Mouse (Mus musculus) stomach, embryonic 15.5 days (tissue): Measurements from ENCODE around the gene Glyr1. TPM values are rescaled to one million over a fixed set of nuclear protein-coding genes. Genes with fewer than 3 reads are reported as not detected.

Experiments
- ATAC-seq: fragments of 200-750 bp; cut with Nextera tagmentation; 2 replicates; pipeline ENCODE4 v1.8.0; 2017; ENCODE audit warnings: low read depth, moderate number of reproducible peaks, moderate TSS enrichment; ENCODE audit not compliant: insufficient read depth, low FRiP score
- H3K27ac ChIP-seq: fragments of 300-500 bp; sonication (generic); 2 replicates; pipeline ENCODE4 v1.5.1; 2015; ENCODE audit warnings: mild to moderate bottlenecking, inconsistent platforms
- H3K27me3 ChIP-seq: fragments of 300-500 bp; sonication (generic); replicated peaks from 2 replicates; pipeline ENCODE4 v1.6.1; 2015; ENCODE audit warnings: inconsistent platforms
- H3K36me3 ChIP-seq: fragments of 300-500 bp; sonication (generic); 2 replicates; pipeline ENCODE4 v1.6.1; 2015; ENCODE audit warnings: inconsistent platforms
- H3K4me1 ChIP-seq: fragments of 300-500 bp; sonication (generic); 2 replicates; pipeline ENCODE4 v1.6.1; 2015; ENCODE audit warnings: inconsistent platforms
- H3K4me2 ChIP-seq: fragments of 300-500 bp; sonication (generic); 2 replicates; pipeline ENCODE4 v1.6.1; 2015; ENCODE audit warnings: mild to moderate bottlenecking, inconsistent platforms
- H3K4me3 ChIP-seq: fragments of 300-500 bp; sonication (generic); replicated peaks from 2 replicates; pipeline ENCODE4 v1.5.1; 2015; ENCODE audit warnings: inconsistent platforms
- H3K9ac ChIP-seq: fragments of 300-500 bp; sonication (generic); 2 replicates; pipeline ENCODE4 v1.6.1; 2015; ENCODE audit warnings: inconsistent platforms
- H3K9me3 ChIP-seq: fragments of 300-500 bp; sonication (generic); 2 replicates; pipeline ENCODE4 v1.6.1; 2016; ENCODE audit warnings: inconsistent platforms
- WGBS: fragments of 180-500 bp; shearing (Covaris S2); methylation state at CpG from one replicate; pipeline ENCODE4 v1.1.7; 2015; 5-methylcytosine and 5-hydroxymethylcytosine counted together
- polyA plus RNA-seq: library from polyadenylated mRNA; unstranded; fragments of >200 nt; fragmentation: Nextera tagmentation; extraction: Ambion mirVana; gene quantifications from 2 replicates; pipeline ENCODE4 v1.2.1, GENCODE M21; 2015

Gene Glyr1
- polyA plus RNA-seq, 1 experiment from 2014 or later, result 118 TPM

DNA sequence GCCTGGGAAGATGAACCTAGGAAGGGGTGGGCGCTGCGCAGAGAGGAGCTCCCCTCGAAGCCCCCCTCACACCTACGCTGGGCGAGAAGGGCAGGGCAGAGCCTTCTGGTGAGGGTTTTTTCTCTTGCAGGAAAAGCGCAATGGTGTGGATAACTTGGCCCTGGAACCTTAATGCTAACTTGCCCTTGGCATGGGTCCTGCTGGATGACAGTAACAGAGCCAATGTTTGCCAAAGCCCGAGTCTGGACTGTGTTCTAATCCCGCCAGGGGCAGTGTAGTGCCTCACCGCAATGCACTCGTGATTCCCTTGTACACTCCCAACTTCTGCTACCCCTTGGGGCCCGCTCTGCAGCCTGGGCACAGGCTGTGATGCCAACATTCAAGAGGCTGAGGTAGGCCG lies 41.6 kb downstream of the Glyr1 start:
- no peak for ATAC-seq
- Histone ChIP-seq H3K27ac (no peak overlapping the region), H3K9ac (no peak overlapping the region)

GRCm38 (mm10) chr16:5007492-5007891 lies 42.2 kb downstream of the Glyr1 start:
- 29% methylated on average over 6 of the region's 6 CpGs for WGBS

More for the DNA sequence above, 41.6 kb downstream of the Glyr1 start:
- Histone ChIP-seq H3K4me1 (peaks cover 8% of the 10 kb centered on the region; the same call in 1 of the 2 replicates), H3K4me3 (peak overlapping the region; percentile 33), H3K36me3 (no peaks in the 10 kb centered on the region), H3K27me3 (no peaks in the 10 kb centered on the region), H3K9me3 (no peaks in the 10 kb centered on the region), H3K4me2 (peak overlapping the region; percentile 42)
- 74% methylated on average over 12 of the region's 12 CpGs for WGBS

DNA sequence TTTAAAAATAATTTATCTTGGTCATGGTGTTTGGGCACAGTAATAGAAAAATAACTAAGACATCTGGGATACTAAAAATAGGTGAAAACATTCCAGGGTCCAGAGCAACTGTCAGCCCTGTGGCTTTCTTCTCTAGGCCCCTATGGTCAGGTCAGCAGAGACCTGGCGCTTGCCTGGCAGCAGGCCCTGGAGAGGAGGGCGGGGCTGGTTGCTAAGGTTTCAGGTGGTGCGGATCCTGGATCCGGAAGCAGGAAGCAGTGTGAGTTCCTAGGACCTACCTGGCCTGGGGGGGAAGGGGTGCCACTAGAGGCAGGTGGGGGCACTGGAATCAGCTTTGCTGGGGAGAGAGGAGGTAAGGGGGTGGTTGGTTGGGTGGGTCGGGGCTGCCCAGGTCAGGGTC lies 42.6 kb downstream of the Glyr1 start, which contains the start of gene Smim22:
Smim22 (plus strand) TSS at position 222 of the 400 bp plus-strand sequence.
- Histone ChIP-seq H3K4me3 (peak within 1 kb of the TSS; percentile 33), H3K36me3 (no peaks in the 10 kb centered on the region), H3K4me2 (peak within 1 kb of the TSS; percentile 42), H3K4me1 (peaks cover under 1% of the 10 kb centered on the region; the same call in 1 of the 2 replicates), H3K9ac (no peak within 1 kb of the TSS), H3K9me3 (no peaks in the 10 kb centered on the region), H3K27ac (0 out of 2 replicates have a peak within 1 kb of the TSS, but pooled peaks have one; percentile 12), H3K27me3 (no peaks in the 10 kb centered on the region)
- WGBS, result 39% methylated on average over 5 of the region's 5 CpGs
- ATAC-seq, result peak; percentile 78

More at GRCm38 (mm10) chr16:5007492-5007891, 42.2 kb downstream of the Glyr1 start:
- peak; percentile 41; the same call in 1 of the 2 replicates for ATAC-seq
- H3K27ac ChIP-seq, result 0 out of 2 replicates have a peak overlapping the region, but pooled peaks have one; percentile 12
- no peaks in the 10 kb centered on the region for H3K36me3 ChIP-seq
- no peaks in the 10 kb centered on the region for H3K9me3 ChIP-seq
- peak overlapping the region; percentile 42 for H3K4me2 ChIP-seq
- peak overlapping the region; percentile 33 for H3K4me3 ChIP-seq
- no peak overlapping the region for H3K9ac ChIP-seq
- no peaks in the 10 kb centered on the region for H3K27me3 ChIP-seq
- peaks cover 4% of the 10 kb centered on the region; the same call in 1 of the 2 replicates for H3K4me1 ChIP-seq

GRCm38 (mm10) chr16:5000611-5001010 lies 49.1 kb downstream of the Glyr1 start:
- no peak for ATAC-seq
- WGBS, result 62% methylated on average over 3 of the region's 3 CpGs
- Histone ChIP-seq H3K9ac (no peak overlapping the region), H3K9me3 (no peaks in the 10 kb centered on the region), H3K27me3 (no peaks in the 10 kb centered on the region), H3K4me1 (no peaks in the 10 kb centered on the region), H3K4me3 (no peak overlapping the region), H3K4me2 (no peak overlapping the region), H3K36me3 (no peaks in the 10 kb centered on the region), H3K27ac (no peak overlapping the region)

DNA sequence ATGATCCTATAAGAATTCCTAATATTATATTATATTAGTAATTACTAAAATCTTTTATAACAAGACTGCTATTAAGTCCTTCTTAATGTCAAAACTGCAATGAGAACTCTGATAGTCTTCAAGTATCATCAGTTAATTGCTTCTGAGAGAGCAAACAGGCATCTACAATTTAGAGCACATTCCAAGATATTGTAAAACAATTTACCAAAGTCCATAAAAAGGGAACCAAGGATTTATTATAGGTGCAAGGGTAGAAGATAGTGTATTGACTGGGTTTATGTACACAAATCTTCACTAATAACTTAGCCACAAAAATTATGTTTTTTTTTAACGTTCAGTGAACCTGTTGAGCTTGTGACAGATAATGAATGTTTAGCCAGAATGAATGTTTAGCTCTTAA lies 50.7 kb downstream of the Glyr1 start:
- no peak overlapping the region for H3K4me3 ChIP-seq
- H3K4me2 ChIP-seq, result no peak overlapping the region
- H3K9me3 ChIP-seq, result no peaks in the 10 kb centered on the region
- WGBS, result 32% methylated on average over 1 of the region's 1 CpGs
- no peaks in the 10 kb centered on the region for H3K27me3 ChIP-seq
- ATAC-seq, result no peak
- no peaks in the 10 kb centered on the region for H3K36me3 ChIP-seq
- H3K27ac ChIP-seq, result no peak overlapping the region
- H3K4me1 ChIP-seq, result no peaks in the 10 kb centered on the region
- no peak overlapping the region for H3K9ac ChIP-seq

- Histone ChIP-seq H3K4me3 (no peak within 1 kb of the TSS), H3K4me2 (no peak within 1 kb of the TSS), H3K36me3 (no peaks in the 10 kb centered on the region), H3K9ac (no peak within 1 kb of the TSS), H3K27ac (no peak within 1 kb of the TSS), H3K27me3 (no peaks in the 10 kb centered on the region), H3K9me3 (no peaks in the 10 kb centered on the region), H3K4me1 (no peaks in the 10 kb centered on the region)
- ATAC-seq, result no peak
- 39% methylated on average over 3 of the region's 3 CpGs for WGBS
Measured at GRCm38 (mm10) chr16:4997553-4997952, 52.1 kb downstream of the Glyr1 start, which contains the start of gene Sept12. TSS of gene Sept12 (minus strand) at chr16:4997852.

GRCm38 (mm10) chr16:4993276-4993675 lies 56.4 kb downstream of the Glyr1 start:
- no peaks in the 10 kb centered on the region for H3K36me3 ChIP-seq
- H3K27me3 ChIP-seq, result no peaks in the 10 kb centered on the region
- ATAC-seq, result no peak
- no peak overlapping the region for H3K27ac ChIP-seq
- no peaks in the 10 kb centered on the region for H3K9me3 ChIP-seq
- WGBS, result 86% methylated on average over 4 of the region's 4 CpGs
- H3K9ac ChIP-seq, result no peak overlapping the region
- no peak overlapping the region for H3K4me2 ChIP-seq
- no peak overlapping the region for H3K4me3 ChIP-seq
- no peaks in the 10 kb centered on the region for H3K4me1 ChIP-seq

DNA sequence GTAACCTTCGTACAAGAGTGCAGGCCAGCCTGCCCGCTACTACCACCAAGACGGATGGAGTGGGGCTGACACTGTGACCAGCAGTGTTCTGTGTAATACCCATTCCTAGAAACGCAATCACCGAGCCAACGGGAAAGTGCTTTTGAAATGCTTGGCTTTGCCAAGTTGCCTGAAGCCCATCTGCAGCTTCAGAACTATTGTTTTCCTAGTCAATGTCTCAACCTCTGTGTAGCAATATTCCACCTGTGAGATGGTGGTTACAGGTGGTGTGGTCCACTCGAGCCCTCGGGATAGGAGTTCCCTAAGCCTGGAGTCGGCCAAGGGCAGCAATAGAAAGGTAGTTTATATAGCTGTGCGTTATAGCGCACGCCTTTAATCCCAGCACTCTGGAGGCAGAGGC lies 64.9 kb downstream of the Glyr1 start:
- 85% methylated on average over 12 of the region's 12 CpGs for WGBS
- no peak for ATAC-seq
- Histone ChIP-seq H3K4me3 (no peak overlapping the region), H3K9ac (no peak overlapping the region), H3K9me3 (no peaks in the 10 kb centered on the region), H3K36me3 (no peaks in the 10 kb centered on the region), H3K27ac (no peak overlapping the region), H3K27me3 (no peaks in the 10 kb centered on the region), H3K4me2 (no peak overlapping the region), H3K4me1 (no peaks in the 10 kb centered on the region)

DNA sequence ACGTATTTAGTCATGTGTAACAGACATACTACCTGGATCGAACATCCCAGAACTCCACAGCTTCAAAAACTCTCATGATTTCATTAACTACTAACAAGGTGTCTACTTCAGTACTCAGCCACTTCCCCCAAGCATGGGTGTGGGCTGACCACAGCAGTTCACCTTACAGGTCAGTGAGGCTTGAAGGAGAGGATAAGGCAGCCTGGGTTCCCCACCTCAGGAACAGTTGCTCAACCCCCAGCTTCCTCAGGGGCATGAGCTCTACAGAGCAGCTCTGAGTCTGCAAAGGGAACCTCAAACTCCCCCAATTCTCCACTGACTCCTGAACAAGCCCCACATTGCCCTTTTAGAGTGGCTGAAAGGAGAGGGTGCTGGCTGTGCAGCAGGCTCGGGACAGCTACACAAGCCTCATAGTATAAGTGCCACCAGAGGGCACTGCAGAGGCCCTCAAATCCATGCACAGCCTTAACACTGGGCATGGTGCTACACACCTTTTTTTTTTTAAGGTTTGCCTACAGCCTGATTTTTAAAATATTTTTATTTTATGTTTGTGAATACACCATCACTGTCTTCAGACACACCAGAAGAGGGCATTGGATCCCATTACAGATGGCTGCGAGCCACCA lies 69.8 kb downstream of the Glyr1 start:
- WGBS, result 72% methylated on average over 4 of the region's 4 CpGs
- Histone ChIP-seq H3K27me3 (no peaks in the 10 kb centered on the region), H3K4me2 (no peak overlapping the region), H3K9ac (no peak overlapping the region), H3K36me3 (no peaks in the 10 kb centered on the region), H3K4me3 (no peak overlapping the region), H3K4me1 (no peaks in the 10 kb centered on the region), H3K27ac (no peak overlapping the region), H3K9me3 (no peaks in the 10 kb centered on the region)
- ATAC-seq, result 0 out of 2 replicates have a peak, but pooled peaks have one; percentile 47

DNA sequence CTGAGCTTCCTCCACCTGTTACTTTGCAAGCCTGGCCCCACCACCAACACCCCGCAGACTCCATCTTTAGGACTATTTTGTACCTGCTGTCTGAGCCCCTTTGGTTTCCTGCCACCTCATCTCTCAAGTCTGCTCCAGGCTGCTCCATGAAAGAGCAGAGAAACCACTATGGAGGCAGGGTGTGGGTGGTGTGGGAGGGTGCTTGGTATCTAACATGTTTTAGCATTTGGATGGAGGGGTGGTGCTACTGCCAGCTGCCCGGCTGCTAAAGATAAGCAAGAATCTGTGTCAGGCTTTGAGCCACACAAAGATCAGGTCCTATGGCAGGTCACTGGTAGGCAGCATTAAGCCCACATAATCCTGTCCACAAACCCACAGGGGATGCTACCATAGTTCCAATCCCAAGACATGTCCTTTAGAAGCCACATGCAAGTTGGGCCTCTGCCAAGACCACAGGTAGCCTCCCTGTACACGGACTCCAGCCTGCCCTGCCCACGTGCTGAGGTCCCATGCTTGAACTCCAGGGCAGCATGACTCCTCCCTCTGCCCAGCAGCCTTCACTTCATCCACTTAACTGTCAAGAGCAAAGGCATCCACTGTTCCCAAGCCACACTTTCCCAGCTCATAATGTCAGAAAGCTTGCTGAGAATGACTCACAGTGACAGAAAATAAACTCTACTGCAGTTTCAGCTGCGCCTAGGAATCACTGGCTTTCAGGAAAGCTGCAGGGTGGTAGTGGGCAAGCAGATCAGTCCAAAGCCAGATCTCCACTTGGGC lies 71.2 kb downstream of the Glyr1 start:
- Histone ChIP-seq H3K27me3 (no peaks in the 10 kb centered on the region), H3K4me1 (no peaks in the 10 kb centered on the region), H3K36me3 (no peaks in the 10 kb centered on the region), H3K9ac (no peak overlapping the region), H3K4me2 (no peak overlapping the region), H3K27ac (no peak overlapping the region), H3K4me3 (no peak overlapping the region), H3K9me3 (no peaks in the 10 kb centered on the region)
- 43% methylated on average over 5 of the region's 5 CpGs for WGBS
- ATAC-seq, result 0 out of 2 replicates have a peak, but pooled peaks have one; percentile 21

GRCm38 (mm10) chr16:4976180-4976579 lies 73.5 kb downstream of the Glyr1 start:
- no peak overlapping the region for H3K9ac ChIP-seq
- no peaks in the 10 kb centered on the region for H3K27me3 ChIP-seq
- ATAC-seq, result no peak
- no peak overlapping the region for H3K27ac ChIP-seq
- H3K4me3 ChIP-seq, result no peak overlapping the region
- no peaks in the 10 kb centered on the region for H3K36me3 ChIP-seq
- WGBS, result 62% methylated on average over 2 of the region's 2 CpGs
- no peak overlapping the region for H3K4me2 ChIP-seq
- H3K9me3 ChIP-seq, result no peaks in the 10 kb centered on the region
- H3K4me1 ChIP-seq, result no peaks in the 10 kb centered on the region

DNA sequence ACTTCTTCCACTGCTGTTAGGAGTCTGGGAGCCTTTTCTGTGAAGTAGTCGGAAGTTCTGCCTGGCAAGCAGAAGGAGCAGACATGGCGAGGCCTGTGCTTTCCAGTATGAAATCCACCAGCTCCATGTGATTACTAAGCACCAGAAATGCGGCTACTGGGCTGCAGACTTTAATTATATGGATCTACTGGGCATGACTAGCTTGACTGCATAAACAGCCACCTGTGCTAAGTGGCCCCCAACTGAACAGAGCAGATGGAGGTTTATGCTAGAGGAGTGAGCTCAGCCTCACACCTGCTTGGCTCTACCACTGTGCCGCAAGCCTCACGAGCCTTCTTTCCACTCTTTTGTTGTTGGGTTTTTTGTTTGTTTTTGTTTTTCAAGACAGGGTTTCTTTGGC lies 75.1 kb downstream of the Glyr1 start:
- H3K27ac ChIP-seq, result no peak overlapping the region
- no peaks in the 10 kb centered on the region for H3K4me1 ChIP-seq
- no peaks in the 10 kb centered on the region for H3K9me3 ChIP-seq
- no peaks in the 10 kb centered on the region for H3K36me3 ChIP-seq
- WGBS, result 90% methylated on average over 5 of the region's 5 CpGs
- H3K27me3 ChIP-seq, result no peaks in the 10 kb centered on the region
- no peak overlapping the region for H3K4me2 ChIP-seq
- H3K9ac ChIP-seq, result no peak overlapping the region
- no peak for ATAC-seq
- no peak overlapping the region for H3K4me3 ChIP-seq
